Mouse (Mus musculus): ENCODE results near the gene Tmem196.

Gene Tmem196

DNA sequence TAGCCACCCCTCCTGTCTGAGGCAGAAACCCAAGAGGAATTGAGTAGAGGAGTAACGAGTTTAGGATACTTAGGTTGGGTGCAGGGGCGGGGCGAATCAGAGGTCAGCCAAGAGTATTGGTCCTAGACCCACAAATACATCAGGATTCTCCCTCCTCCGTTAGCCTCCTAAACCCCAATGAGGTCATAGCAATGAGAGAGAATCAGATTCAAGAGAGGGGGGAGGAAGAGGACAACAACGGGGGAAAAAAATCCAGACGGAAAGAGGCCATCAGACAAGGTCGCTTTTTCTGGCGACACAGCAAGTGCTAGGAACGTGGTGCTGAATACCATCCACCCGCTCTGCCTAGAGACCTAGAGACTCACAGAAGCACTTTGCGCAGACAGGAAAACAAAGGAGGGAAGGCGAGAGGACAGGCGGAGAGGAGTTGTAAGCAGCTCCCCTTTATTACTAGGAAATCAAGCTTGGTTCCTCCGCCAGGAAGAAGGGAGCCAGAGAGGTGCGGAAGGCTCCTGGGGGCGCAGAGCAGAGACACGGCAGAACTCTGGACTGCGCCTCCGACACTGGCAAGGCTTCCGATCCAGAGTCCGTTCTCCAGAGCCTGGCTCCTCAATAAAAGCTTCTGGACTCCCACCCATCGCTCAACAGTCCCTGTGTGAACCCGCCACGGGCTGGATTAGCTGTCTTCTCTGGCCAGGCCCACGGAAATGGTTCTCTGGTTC is at the start of gene Tmem196:
Gene Tmem196 (plus strand): TSS at position 234 of the 722 bp plus-strand sequence.
- peak; percentile 51 to 53 for DNase-seq (ENCODE audit: low spot score in 2 of 2)

GRCm38 (mm10) chr12:119946311-119946692 is 680 bp downstream of the Tmem196 start:
- peak; percentile 25 to 29 for DNase-seq (ENCODE audit: low spot score in 2 of 2)

DNA sequence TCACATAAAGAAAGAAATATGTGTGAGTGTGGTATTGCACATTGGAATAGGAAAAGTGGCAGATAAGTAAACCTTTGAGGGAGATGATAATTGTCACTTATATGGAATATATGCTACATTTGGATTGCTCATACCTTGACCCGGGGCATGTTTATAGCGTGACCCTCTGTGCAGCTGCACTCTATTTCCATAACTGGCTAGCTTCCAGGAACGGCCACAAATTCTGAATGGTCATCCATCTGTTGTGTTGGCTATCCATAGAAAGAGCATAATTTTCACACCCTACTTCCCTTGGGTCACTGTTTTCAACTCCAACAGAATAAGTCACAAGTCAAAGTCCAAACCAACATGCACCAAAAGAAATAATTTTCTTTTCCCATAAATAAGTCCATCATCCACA is 11.4 kb downstream of the Tmem196 start:
- DNase-seq (ENCODE audit: low spot score in 2 of 2), result no peak

DNA sequence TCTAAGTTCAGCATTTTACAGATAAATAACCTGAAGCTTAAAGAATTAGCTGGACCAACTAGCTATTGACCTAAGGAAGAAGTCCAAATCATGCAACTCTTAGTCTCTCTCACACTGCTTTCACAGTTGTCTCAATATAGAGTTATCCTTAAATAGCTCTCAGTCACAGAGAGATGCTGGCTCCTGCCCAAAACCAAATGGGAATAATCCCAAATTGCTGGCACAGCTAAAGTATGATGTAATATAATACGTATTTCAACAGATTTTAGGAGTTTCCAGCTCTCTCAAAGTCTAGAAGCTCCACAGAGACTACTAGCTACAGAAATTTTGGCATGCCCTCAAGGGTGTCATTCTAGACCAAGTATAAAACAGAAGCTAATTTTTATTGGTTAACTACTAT is 15.1 kb downstream of the Tmem196 start:
- peak; percentile 44 to 79 for DNase-seq (ENCODE audit: low spot score in 2 of 2)

DNA sequence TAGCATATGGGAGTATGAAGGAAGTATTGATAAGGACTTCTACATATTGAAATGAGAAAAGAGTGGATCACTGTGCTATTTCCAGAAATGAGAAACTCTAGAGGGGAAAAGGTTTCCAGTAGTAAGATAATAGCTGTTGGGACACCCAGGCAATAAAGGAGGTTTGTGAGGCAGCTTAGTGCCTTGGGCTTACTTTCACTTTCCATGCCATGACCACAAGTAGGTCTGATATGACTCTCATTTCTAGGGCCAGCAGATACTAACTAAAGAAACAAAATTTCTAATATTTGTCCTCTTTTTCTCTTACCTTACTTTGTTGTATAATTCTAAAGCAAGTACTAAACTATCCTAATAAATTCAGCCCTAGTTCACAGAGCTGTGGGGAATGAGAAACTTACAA is 19.8 kb downstream of the Tmem196 start:
- DNase-seq (ENCODE audit: low spot score in 2 of 2), result no peak

- no peak for DNase-seq (ENCODE audit: low spot score in 2 of 2)
Measured at GRCm38 (mm10) chr12:119970068-119970467, 24.4 kb downstream of the Tmem196 start.

GRCm38 (mm10) chr12:119981731-119982130 is 36.1 kb downstream of the Tmem196 start:
- DNase-seq (ENCODE audit: low spot score in 2 of 2), result peak; percentile 22 to 73

GRCm38 (mm10) chr12:119998267-119998666 is 52.6 kb downstream of the Tmem196 start:
- DNase-seq (ENCODE audit: low spot score in 2 of 2), result no peak

DNA sequence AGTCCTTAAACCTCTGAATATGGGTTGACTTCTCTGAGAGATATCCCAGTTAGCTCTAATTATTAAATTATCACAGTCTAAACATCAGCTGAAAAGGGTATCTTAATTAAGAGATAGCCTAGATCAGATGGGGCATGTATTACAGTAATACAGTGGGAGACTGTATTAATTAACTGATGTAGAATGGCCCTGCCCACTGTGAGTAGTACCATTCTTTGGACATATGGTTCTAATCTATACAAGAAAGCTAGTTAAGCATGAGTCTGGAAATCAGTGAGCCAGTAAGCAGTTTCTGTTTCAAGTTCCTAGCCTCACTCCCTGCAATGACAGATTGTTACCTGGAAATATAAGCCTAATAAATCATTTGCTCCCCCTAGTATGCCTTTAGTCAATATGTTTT is 58.7 kb downstream of the Tmem196 start:
- no peak for DNase-seq (ENCODE audit: low spot score in 2 of 2)

DNA sequence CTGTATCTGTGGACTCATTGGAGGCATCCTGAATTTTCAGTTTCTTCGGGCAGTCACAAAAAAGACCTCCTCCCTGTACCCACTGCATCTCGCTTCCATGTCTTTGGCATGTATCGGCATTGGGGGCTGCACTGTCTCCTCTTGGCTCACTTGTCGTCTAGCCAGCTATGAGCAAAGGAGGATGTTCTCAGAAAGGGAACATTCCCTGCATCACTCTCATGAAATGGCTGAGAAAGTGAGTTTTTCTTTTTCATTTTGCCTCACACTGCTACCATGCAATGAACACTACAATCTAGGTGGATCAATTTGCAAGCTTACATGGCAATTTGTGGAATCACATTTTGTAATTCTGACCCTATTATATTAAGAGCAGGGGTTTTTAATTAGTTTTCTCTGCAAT is 69.1 kb downstream of the Tmem196 start:
- no peak for DNase-seq (ENCODE audit: low spot score in 2 of 2)

- no peak for DNase-seq (ENCODE audit: low spot score in 2 of 2)
Measured at GRCm38 (mm10) chr12:120015201-120015600, 69.6 kb downstream of the Tmem196 start.

DNA sequence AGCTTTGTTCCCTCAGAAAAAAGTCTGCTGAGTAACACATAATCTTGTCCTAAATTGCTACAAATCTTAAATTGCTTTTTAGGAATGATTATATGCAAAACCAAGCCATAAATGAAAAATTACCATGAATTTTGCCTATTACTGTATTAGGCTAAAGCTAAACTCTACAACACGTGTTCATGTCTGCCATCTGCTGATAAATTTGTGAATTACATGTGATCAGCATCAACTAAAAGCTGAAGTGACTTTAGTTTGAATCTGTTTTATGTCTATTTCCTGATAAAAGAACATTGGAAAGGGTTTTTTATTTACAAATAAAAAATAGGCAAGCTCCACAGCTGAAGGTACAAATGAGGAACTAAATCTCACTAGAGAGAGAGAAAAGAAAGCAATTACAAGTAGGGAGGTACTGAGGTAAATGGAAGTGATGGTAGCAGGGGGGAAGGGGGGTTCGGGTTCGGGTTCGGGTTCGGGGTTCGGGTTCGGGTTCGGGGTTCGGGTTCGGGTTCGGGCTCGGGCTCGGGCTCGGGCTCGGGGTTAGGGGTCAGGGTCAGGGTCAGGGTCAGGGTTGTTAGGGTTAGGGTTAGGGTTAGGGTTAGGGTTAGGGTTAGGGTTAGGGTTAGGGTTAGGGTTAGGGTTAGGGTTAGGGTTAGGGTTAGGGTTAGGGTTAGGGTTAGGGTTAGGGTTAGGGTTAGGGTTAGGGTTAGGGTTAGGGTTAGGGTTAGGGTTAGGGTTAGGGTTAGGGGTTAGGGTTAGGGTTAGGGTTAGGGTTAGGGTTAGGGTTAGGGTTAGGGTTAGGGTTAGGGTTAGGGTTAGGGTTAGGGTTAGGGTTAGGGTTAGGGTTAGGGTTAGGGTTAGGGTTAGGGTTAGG is 82.7 kb downstream of the Tmem196 start:
- peak in 1 of 2 experiments; percentile 49 for DNase-seq (ENCODE audit: low spot score in 2 of 2)

Data from frontal cortex, postnatal 36 days (tissue).